ENCODE assay signal across 13 mouse cellular contexts in the genomic region with DNA sequence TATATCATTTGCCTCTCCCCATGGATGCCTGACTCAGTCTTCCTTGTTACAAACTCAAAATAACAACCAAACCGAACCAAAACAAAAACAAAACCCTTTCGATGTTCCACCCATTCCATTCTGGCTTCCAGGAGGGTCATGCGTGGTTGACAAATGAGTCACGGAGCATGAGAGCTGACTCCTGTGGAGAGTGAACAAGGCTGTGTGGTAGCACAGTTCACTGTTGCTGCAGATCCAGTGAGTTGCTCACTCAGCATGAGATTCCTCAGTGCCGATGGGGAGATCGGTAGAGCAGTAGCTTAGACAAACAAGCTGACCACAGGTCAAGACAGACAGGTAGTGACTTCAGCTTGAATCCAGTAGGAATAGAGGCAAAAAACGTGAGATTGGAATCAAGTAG. TPM values are rescaled to one million over a fixed set of nuclear protein-coding genes. Genes with fewer than 3 reads are reported as not detected.
A peak's percentile ranks its signal among the peaks of the same experiment; 100 is the strongest.
DNase-seq lines count a peak whose midpoint lies in the region.
"Had no signal": no experiment of that assay in that cellular context is flagged by ENCODE, and none has a peak within 500 bp of the region (broad histone marks: within the 10 kb centered on the region; RNA-seq: fewer than 3 reads in every experiment).

No protein-coding gene starts in this region.

- peak; percentile 22 for DNase-seq in adrenal gland, adult 2 months
- DNase-seq in adrenal gland, adult 8-10 months: no peak
- peak; percentile 11 for DNase-seq in kidney, adult 11 months
- DNase-seq in kidney, postnatal 4 days: no peak
- DNase-seq in urinary bladder, postnatal 25 days (ENCODE audit: low spot score): peak; percentile 19
- no peak for DNase-seq in urinary bladder, postnatal 4 days (ENCODE audit: low spot score in 2 of 2)
- DNase-seq in MN1 (ENCODE audit: low spot score): no peak
- no peak for DNase-seq in retina, postnatal 1 day
- DNase-seq: heart, adult 2 months; heart, postnatal 4 days; liver, embryonic 13.5 days; thymus, postnatal 14 days had no signal

RNA-seq across cellular contexts. Expression of gene Scel, which starts 12.8 kb away (rescaled TPM):
- total RNA-seq in adrenal gland, adult 2 months (2021): under 1 TPM in 1 of 2 experiments, not detected in 1; 0.35 TPM
- polyA plus RNA-seq in adrenal gland, adult 2 months (2012; rRNA removed): 0.04 TPM in 1 of 2 replicates, not detected in the other
- under 1 TPM in 3 of 4 experiments, not detected in 1; 0.15 to 0.52 (median 0.23) TPM for total RNA-seq in adrenal gland, adult 8-10 months (2022)
- total RNA-seq: MEL had no signal

Comparison
In these comparisons a context has a peak if more than half of its experiments do, and no peak if none do; other contexts are left out.
1. DNase-seq: peak in adrenal gland, adult 2 months (single experiment), kidney, adult 11 months (single experiment) and urinary bladder, postnatal 25 days (single experiment); none in adrenal gland, adult 8-10 months (single experiment), kidney, postnatal 4 days (0 of 2), urinary bladder, postnatal 4 days (0 of 2), MN1 (single experiment) and retina, postnatal 1 day (single experiment).